Mouse (Mus musculus) ES-Bruce4 (cell line): ENCODE measurements around the gene Dars.

Experiments used
- CTCF ChIP-seq: IDR thresholded peaks from one replicate; pipeline ENCODE4 v1.8.1; 2011; ENCODE audit warnings: low read depth, low read length
- EP300 ChIP-seq: IDR thresholded peaks from 2 replicates; pipeline ENCODE4 v1.6.1; 2011; ENCODE audit warnings: low read depth, low read length; ENCODE audit not compliant: insufficient read depth
- POLR2A ChIP-seq: IDR thresholded peaks from one replicate; pipeline ENCODE4 v1.8.1; 2011; ENCODE audit warnings: low read length; ENCODE audit not compliant: insufficient read depth

GRCm38 (mm10) chr1:128459439-128459838 lies 42.3 kb upstream of the Dars start:
- TF ChIP-seq CTCF (no peak), POLR2A (no peak), EP300 (no peak)
